Mouse (Mus musculus) mouse trophoblast stem cell (cell line): ENCODE measurements around the gene Hsf2bp.
"Not testable (repeated sequence)": the region's sequence is repeated elsewhere in the genome, so short reads cannot be mapped to it uniquely, and the experiment has no call there.

Source experiments
- in situ Hi-C, 2 experiments: fragments of 300-500 bp; cut with MseI, MboI; formaldehyde crosslinking; loops; 2 replicates in 1 of 2; 3 replicates in 1 of 2; pipeline ENCODE4 v1.15.1; 2025

Gene Hsf2bp

GRCm38 (mm10) chr17:32035609-32036508 is at the start of gene Hsf2bp, which contains the start of gene Rrp1b:
Gene Hsf2bp (minus strand): TSS chr17:32036349.
Gene Rrp1b (plus strand): TSS chr17:32036100.
- in situ Hi-C loops, result no loop called here

- in situ Hi-C loops, result no loop called here
These were observed 47.2 kb upstream of the Hsf2bp start for GRCm38 (mm10) chr17:32083351-32083750.

- in situ Hi-C loops, result no loop called here
These were observed 39.0 kb upstream of the Hsf2bp start for GRCm38 (mm10) chr17:32075164-32075563.

- in situ Hi-C loops, result loop anchor here in 1 of 2 experiments (5.0 kb wide), 1 partner anchor 42 kb away; no protein-coding TSS in a partner anchor
These were observed 38.5 kb upstream of the Hsf2bp start for GRCm38 (mm10) chr17:32074658-32075057.

GRCm38 (mm10) chr17:32073359-32073758 is 37.2 kb upstream of the Hsf2bp start:
- in situ Hi-C loops, result loop anchor here in 1 of 2 experiments (5.0 kb wide), 1 partner anchor 41 kb away; no protein-coding TSS in a partner anchor

- in situ Hi-C loops, result no loop called here
These were observed 32.7 kb upstream of the Hsf2bp start for GRCm38 (mm10) chr17:32068810-32069209.

GRCm38 (mm10) chr17:32068381-32068780 is 32.2 kb upstream of the Hsf2bp start:
- in situ Hi-C loops, result no loop called here

GRCm38 (mm10) chr17:32067541-32067940 is 31.4 kb upstream of the Hsf2bp start:
- in situ Hi-C loops, result no loop called here

GRCm38 (mm10) chr17:32064762-32065161 is 28.6 kb upstream of the Hsf2bp start:
- in situ Hi-C loops, result not testable (repeated sequence)

GRCm38 (mm10) chr17:32063654-32064053 is 27.5 kb upstream of the Hsf2bp start:
- in situ Hi-C loops, result no loop called here

GRCm38 (mm10) chr17:32061219-32061618 is 25.1 kb upstream of the Hsf2bp start:
- in situ Hi-C loops, result no loop called here

GRCm38 (mm10) chr17:32059084-32059483 is 22.9 kb upstream of the Hsf2bp start:
- in situ Hi-C loops, result no loop called here

GRCm38 (mm10) chr17:32057843-32058242 is 21.7 kb upstream of the Hsf2bp start:
- in situ Hi-C loops, result no loop called here

- in situ Hi-C loops, result no loop called here
These were observed 17.5 kb upstream of the Hsf2bp start for GRCm38 (mm10) chr17:32053677-32054076.

- in situ Hi-C loops, result no loop called here
These were observed 16.3 kb upstream of the Hsf2bp start for GRCm38 (mm10) chr17:32052237-32053080.

GRCm38 (mm10) chr17:32050609-32051008 is 14.5 kb upstream of the Hsf2bp start:
- in situ Hi-C loops, result no loop called here

- in situ Hi-C loops, result no loop called here
These were observed 13.8 kb upstream of the Hsf2bp start for GRCm38 (mm10) chr17:32049914-32050313.

- in situ Hi-C loops, result no loop called here
These were observed 12.2 kb upstream of the Hsf2bp start for GRCm38 (mm10) chr17:32048351-32048750.

GRCm38 (mm10) chr17:32046541-32046940 is 10.4 kb upstream of the Hsf2bp start:
- in situ Hi-C loops, result no loop called here

- in situ Hi-C loops, result no loop called here
These were observed 4.1 kb upstream of the Hsf2bp start for GRCm38 (mm10) chr17:32040263-32040662.

GRCm38 (mm10) chr17:32036509-32037438 is 625 bp upstream of the Hsf2bp start:
- in situ Hi-C loops, result no loop called here
